Mouse (Mus musculus): Measurements from ENCODE around the gene Rragb. TPM values are rescaled to one million over a fixed set of nuclear protein-coding genes. Genes with fewer than 3 reads are reported as not detected.

The Rragb gene
- polyA plus RNA-seq, 1 experiment from 2014 or later: 13.7 TPM

DNA sequence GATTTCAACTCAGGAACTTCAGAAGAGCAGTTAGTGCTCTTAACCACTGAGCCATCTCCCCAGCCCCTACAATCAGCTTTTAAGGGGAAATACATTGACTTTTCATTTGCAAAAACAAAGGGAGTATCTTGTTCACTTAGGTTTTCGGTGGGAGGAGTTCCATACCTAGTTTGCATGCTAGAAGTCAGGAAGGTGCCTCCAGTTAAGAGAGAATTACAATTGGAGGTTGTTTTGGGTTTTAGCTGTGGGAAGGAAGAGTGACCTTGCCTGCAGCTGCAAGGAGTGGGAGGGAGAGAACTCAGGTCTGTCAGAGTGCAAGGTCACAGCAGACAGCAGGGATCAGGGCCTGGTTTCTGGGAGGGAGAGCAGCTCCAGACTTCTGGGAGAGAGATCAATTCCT lies 71.3 kb downstream of the Rragb start:
- Histone ChIP-seq H3K9ac (replicated peaks; ENCODE audit: low read depth, low read length) (no peak overlapping the region), H3K9me3 (ENCODE audit: control insufficient read depth, low read length) (no peaks in the 10 kb centered on the region), H3K4me1 (ENCODE audit: control insufficient read depth, insufficient read depth, low read length) (no peaks in the 10 kb centered on the region), H3K4me3 (ENCODE audit: low read depth, low read length) (no peak overlapping the region), H3K4me2 (ENCODE audit: low read depth, low read length) (no peak overlapping the region), H3K36me3 (ENCODE audit: control insufficient read depth, insufficient read depth, low read length) (no peaks in the 10 kb centered on the region), H3K27me3 (ENCODE audit: control insufficient read depth, insufficient read depth, low read length) (no peaks in the 10 kb centered on the region), H3K27ac (ENCODE audit: low read depth, low read length) (no peak overlapping the region)
- no peak for ATAC-seq (ENCODE audit: low read depth)
- WGBS: 60% methylated on average over 1 of the region's 1 CpGs

Other genes with a start within 250 kb of the Rragb start
- 2.5 and 3.8 TPM in 2 replicates for gene Usp51, start 133.5 kb upstream of the Rragb start, polyA plus RNA-seq (2014; fragmentation: Nextera tagmentation; extraction: Ambion mirVana)
- gene Mageh1, start 102.4 kb upstream of the Rragb start, polyA plus RNA-seq (2014; fragmentation: Nextera tagmentation; extraction: Ambion mirVana): 108 and 125 TPM in 2 replicates
- 0.40 and 0.53 TPM in 2 replicates for gene Foxr2, start 21.2 kb upstream of the Rragb start, polyA plus RNA-seq (2014; fragmentation: Nextera tagmentation; extraction: Ambion mirVana)
- gene Klf8, start 97.5 kb downstream of the Rragb start, polyA plus RNA-seq (2014; fragmentation: Nextera tagmentation; extraction: Ambion mirVana): 4.2 and 5.6 TPM in 2 replicates